Mouse (Mus musculus) spleen, adult 12 weeks (tissue): Measurements from ENCODE around the gene Depdc5.
"Not testable (repeated sequence)": the region's sequence is repeated elsewhere in the genome, so short reads cannot be mapped to it uniquely, and the experiment has no call there.

ENCODE experiments used
- DNase-seq: peaks from one replicate; pipeline ENCODE4 v3.0.0; 2022; ENCODE audit warnings: low spot score

The Depdc5 gene

DNA sequence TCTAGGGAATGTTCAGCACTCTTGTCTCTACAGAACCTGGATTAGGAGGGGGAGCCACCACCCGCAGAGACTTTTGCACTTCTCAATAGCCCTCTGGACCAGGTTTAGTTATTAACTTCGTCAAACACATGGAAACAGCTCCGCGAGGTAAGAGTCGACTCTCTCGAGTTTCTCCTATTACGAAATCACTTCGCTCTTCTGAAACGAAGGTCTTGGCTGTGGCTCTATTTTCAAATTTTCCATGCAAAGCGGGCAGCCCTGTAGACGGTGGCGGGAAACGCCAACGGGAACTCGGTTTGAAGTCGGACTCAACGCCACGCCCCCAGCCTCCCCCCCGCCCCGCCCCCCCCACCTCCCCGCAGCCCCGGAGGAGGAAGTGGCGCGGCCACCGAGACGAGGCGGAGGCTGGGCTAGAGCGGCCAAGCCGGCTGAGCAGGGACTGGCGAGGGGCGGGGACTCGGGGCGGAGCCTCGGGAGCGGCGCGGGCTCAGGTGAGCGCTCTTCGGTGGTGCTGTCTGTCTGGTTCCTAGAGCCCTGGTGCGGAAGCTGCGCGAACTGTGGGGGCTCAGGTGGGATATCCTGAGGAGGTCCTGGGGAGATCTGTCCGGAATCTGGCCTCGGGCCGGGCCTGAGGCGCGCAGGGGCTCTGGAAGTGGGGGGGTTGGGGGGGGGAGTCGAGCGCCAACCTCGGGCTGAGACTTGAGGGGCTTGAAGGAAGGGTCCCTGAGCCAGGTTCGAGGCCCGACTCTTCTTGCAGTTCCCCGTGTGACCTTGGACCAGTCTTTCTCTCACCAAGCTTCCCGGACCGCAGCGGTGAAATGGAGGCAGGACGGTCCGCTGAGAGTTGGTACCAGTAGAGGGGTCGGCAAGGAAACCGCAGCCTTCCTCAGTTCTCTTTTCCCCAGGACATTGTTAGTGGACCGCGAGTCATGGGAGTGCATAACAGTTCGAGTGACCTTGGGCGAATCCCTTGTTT lies at the start of gene Depdc5:
Gene Depdc5, plus strand, starts transcription at position 449 of the 976 bp plus-strand sequence.
- peak; percentile 92 for DNase-seq

DNA sequence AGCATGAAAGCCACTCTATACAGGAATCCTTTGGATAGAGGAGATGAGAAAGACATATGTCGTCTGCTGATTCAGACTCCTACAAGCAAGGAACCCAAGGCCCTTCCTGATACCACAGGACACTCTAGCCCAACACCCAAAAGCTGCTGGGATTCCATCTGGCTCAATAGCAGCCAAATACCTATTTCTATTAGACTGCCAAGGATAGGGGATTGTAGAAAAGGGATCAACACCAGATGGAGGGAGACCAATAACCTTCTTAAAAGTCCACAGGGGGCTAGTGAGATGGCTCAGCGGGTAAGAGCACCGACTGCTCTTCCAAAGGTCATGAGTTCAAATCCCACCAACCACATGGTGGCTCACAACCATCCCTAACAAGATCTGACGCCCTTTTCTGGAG lies 48.1 kb upstream of the Depdc5 start:
- no peak for DNase-seq

DNA sequence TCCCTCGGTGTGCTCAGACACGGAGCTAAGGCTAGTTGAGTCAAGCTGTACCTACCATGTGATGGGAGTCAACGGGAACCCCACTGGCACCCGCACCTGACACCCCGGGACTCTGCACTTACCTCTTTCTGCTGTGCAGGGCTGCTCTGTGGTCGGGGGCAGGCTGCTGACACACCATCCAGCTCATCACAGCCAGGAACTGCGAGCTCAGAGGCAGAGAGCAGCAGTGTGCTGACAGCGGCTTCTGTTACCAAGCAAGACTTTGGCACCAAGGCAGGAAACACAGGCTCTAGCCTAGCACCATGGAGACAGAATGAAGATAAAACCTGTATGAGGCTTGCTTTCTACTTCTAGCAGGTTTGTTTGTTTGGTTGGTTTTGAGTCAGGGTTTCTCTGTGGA lies 43.0 kb upstream of the Depdc5 start:
- DNase-seq = no peak

DNA sequence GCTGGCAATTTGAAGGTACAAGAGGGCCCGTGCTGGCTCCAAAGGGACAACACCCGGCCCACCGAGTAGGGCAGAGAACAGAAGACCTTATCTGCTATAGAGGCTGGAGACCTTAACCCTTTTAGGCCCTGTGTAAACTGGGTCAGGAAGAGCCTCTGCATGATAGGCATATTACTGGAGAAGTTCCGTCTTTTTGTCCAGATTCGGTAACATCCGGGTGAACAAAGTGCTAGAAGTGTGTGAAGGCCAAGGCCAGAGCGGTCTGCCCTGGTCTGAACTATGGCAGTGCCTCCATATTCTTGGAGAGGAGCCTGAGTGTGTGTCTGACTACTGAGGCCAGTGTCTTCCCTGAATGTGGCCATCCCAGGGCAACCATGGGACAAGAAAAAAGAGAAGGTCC lies 36.5 kb upstream of the Depdc5 start, which contains the start of gene Gm20671:
Gene Gm20671, minus strand, starts transcription at position 101 of the 400 bp plus-strand sequence.
- DNase-seq = no peak

DNA sequence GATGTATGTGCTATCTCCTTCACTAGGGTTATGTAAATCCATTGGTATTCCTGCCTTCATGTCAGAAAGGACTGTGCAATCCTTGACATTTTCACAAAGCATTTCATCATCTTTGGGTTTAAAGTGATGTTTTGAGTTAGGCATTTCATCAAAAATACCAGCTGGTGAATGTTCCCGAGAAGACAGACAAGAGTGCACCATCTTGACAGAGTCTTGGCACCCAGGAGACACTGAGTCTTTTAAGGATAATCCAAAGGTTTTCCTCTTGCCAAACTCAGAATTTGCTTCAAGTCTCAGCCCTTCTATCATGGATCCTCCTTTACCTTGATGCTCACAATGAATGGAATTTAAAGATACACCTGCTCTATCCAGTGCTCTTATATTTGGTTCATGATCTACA lies 34.7 kb upstream of the Depdc5 start:
- not testable (repeated sequence) for DNase-seq

DNA sequence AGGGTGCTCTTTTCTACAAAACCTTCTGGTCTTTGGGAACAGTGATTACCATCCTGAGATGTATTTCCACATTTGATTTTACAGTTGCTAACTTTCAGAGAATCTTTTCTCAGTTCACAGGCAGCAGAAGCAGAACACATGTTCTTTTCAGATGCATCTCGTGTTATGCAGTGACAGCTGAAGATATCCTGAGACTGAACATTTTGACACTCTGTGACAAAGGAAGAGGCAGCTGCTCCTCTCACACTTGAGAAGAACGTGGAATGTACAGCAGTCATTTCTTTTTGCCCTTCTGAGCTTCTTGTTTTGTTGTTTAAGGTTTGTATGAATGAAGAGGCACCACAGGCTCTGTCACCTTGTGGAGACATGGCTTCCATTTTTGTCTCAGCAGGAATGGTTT lies 33.4 kb upstream of the Depdc5 start:
- no peak for DNase-seq

DNA sequence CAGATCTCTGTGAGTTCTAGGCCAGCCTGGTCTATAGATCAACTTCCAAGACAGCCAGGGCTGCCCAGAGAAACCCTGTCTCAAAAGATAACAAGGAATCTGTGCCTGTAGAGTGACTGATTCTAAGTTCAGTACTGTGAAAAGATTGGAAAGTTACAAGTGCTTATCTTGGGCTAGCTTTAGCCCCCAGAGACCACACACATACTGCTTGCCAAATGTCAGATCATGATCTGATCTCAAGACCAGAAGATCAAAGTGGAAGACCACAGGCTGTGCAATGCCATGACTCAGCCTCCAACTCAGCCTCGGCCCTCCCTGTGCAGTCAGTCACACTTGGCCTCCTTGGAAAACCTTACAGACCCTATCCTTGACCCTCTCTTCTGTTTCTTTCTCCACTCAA lies 29.0 kb upstream of the Depdc5 start:
- DNase-seq = no peak

DNA sequence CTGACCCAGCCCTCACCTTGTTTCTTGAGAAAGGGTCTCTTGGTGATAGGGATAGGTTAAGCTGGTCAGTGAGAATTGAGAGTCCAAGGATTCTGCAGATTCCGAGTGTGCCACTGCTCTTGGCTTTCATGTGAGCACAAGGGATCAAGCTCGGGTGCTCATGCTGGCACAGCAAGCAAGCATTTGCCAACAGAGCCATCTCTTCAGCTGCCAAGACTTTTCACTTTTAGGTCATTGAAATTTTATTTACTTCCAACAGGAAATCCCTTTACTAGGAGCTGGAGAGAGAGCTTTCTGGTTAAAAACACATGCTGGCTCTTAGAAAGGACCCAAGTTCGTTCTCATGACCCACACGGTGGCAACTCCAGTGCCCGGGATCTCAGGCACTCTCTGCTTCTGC lies 26.5 kb upstream of the Depdc5 start:
- DNase-seq = no peak

DNA sequence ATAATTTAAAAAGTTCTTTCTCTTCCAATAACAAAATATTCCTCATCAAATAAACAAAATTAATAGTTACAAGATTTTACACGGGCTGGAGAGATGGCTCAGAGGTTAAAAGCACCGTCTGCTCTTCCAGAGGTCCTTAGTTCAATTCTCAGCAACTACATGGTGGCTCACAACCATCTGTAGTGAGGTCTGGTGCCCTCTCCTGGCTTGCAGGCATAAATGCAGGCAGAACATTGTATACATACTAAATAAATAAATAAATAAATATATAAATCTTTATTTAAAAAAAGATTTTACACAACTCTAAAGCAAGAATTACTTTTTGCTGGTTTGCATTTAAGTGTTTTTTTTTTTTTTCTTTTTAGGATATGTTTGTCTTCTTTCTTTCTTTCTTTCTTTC lies 23.5 kb upstream of the Depdc5 start:
- no peak for DNase-seq

DNA sequence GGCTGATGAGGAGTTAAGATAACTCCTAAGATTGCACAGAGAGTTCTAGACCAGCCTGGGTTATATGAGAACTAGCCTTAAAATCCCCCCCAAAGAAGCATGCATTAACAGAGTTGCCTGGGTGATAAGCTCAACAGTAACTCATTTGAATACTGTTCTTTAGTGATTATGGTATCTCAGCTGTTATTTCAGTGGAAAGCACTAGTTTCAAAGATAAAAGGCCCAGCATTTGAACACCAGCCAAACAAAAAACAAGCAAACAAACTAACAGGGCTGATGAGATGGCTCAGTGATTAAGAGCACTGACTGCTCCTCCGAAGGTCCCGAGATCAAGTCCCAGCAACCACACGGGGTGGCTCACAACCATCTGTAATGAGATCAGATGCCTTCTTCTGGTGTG lies 14.3 kb upstream of the Depdc5 start:
- no peak for DNase-seq

DNA sequence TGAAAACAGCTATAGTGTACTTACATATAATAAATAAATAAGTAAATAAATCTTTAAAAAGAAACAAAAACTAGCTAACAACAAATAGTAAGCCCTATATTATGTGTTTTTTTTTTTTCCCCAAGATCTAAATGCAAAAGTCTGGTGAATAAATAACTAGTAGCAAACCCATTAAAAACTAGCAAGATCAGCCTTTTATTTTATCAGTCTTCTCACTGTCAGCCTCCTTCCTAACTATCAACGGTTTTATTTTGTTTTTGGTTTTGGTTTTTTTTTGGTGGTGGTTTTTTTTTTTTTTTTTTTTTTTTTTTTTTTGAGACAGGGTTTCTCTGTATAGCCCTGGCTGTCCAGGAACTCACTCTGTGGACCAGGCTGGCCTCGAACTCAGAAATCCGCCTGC lies 13.9 kb upstream of the Depdc5 start:
- not testable (repeated sequence) for DNase-seq

DNA sequence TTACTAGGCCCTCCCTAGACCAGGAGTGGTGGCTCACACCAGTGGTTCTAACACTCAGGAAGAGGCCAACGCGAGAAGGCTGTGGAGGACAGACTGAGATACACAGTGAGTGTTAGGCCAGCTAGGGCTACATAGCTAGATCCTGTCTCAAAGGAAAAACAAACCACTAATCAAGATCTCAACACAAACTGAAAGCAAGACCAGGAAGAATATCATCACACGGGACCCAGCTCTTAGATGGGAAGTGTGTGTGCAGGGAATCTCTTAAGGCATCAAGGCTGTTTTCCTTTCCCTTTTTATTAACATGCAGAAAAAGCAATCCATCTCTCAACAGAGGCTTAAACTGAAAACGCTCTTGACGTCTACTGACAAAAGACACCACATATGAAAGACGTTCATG lies 11.5 kb upstream of the Depdc5 start:
- DNase-seq = no peak

DNA sequence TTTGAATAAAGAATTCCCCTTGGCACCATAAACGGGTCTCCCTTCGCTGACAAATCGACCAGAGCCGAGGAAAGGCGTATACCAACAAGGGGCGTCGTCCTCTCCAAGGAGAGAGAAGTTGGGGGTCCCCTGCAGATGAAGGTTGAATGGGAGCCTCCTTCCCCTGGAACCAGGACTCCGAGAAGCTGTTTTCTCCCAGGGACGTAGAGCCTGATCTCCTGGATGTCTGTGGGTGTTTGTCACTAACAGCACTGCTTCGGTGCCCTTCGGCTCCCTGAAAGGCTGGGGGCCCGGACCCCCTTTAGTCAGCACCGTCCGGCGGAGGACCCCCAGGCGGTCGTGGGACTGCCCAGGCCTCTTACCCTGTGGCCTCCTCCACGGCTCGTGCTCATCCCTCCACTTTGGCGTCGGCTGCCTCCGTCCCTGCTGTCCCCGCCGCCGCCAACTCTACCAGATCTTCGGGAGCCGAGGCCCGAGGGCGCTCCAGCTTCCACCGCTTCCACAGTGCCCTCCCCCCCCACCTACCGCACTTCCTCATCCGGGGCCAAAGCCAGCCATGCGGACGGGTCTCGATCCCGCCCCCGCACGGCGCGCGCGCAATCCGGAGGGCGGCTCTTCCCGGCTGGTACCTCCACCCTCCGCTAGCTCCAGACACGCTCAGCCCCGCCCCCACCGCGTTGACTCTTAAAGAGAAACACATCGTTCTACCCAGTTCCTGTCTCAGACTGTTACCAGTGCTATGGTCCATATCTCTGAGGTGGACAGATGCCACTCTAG lies 9.6 kb upstream of the Depdc5 start, which contains the start of gene Prr14l:
Gene Prr14l, minus strand, starts transcription at position 526 of the 777 bp plus-strand sequence.
- peak; percentile 97 for DNase-seq

DNA sequence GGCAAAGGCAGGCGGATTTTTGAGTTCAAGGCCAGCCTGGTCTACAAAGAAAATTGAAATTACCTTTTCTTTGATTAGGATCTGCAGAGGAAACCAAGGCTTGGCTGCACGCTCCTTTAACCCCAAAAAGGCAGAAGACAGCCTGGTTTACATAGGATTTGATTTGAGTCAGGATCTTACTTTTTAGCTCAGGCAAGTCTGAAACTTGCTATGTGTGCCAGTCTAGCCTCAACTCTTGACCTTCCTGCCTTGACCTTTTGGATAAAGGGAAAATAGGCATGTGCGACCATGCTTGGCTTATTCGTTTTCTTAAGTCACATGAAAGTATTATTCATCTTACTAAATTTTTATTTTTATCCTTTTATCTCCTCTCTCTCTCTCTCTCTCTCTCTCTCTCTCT lies 8.7 kb upstream of the Depdc5 start:
- no peak for DNase-seq

DNA sequence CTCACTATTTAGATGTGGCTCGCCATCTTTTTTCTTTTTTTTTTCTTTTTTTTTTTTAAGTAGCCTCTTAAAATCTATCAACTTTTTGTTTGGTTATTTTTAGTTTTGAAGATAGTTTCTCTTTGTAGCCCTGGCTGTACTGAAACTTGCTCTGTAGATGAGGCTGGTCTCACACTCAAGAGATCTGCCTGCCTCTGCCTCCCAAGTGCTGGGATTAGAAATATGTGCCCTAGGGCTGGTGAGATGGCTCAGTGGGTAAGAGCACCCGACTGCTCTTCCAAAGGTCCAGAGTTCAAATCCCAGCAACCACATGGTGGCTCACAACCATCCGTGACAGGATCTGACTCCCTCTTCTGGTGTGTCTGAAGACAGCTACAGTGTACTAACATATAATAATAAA lies 8.2 kb upstream of the Depdc5 start:
- DNase-seq = not testable (repeated sequence)

DNA sequence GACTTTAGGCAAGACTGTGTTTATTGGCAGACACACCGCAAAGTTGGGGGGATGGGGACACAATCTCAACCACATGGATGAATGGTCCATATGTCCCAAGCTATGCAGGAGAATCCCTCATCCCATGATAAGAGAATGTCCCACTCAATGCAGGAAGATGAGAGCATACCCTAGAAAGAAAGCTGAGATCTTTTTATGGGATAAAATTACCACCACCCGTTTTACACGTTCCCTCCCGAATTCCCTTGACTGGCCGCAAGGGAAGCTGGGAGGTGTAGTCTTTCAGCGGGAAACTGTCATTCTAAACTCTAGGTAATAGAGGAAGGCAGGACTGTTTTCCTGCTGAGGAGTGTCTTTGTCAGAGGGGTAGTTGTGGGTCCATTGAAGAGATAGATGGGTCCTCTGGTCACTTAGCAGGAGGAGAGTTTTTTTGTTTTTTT lies 5.7 kb upstream of the Depdc5 start:
- no peak for DNase-seq

DNA sequence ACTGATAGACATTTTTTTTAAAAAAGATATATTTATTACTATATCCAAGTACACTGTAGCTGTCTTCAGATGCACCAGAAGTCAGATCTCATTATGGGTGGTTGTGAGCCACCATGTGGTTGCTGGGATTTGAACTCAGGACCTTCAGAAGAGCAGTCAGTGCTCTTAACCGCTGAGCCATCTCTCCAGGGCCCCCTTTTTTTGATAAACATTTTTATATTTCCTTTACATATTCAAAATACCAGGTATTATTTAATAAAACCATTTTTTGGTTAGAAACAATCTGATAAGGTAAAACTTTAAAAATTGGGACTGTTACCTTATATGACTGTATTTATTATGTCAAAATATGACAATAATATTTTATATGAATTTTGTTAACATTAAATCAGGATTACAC lies 2.4 kb upstream of the Depdc5 start:
- DNase-seq = no peak

DNA sequence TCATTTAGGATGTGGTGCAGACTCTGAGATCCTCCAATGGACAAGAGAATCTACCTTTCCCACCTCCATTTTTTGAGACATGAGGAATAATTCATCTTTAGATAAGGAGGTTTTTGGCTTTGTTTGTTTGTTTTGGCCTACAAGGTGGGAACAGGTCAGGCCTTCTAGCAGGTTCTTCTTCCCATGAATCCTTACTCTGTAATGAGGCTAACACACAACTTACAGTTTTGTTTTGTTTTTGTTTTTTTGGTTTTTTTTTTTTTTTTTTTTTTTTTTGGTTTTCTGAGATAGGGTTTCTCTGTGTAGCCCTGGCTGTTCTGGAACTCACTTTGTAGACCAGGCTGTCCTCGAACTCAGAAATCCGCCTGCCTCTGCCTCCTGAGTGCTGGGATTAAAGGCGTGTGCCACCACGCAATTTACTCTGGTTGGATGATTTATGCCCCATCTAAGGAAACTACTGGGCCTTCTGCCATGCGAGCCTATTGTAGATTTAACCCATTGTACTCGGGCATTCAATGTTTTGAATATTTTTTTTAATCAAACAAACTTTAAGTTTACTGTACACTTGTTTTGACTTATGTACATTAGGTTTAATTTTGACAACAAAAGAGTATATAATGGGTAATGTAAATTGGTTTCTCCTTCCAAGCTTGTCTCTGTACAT lies 900 bp upstream of the Depdc5 start:
- no peak for DNase-seq

DNA sequence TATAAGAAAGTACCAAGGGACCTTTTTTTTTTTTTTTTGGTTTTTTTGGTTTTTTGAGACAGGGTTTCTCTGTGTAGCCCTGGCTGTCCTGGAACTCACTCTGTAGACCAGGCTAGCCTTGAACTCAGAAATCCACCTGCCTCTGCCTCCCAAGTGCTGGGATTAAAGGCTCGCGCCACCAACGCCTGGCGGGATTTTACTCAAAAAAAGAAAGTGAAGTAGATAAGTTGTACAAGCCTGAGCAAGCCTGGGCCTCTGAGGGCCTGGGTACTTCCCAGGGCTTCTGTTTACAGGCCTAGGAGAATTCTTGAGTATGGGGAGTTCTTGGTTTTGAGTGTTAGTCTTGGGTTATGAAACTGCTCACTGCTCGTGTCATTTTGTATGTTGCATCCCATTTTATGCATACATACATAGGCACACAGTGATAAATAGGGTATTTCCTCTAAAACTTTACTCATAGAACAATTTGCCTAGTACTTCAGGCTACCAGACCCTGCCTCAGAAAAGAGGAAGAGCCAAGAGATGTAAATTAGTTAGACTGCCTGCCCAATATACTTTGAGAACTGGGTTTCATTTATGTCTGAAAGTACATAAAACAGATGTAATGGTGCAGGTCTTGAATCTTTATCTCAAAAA lies 6.0 kb downstream of the Depdc5 start:
- no peak for DNase-seq

DNA sequence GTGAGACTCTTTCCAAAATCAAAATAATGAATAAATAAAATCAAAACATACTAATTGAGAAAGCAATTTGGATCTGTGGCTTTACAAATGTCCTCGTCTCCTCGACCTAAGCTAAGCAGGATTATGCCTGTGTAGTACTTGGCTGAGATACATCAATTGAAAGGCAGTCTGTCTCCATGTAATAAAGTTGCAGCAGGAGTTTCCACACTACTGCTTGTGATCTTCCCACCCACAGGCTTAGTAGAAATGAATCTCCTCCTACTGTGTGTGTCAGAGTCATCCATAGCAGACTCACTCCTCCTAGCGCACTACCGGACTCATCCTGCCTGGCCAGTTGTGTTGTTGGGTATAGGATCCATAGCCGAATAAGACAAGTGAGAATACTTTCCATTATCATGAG lies 8.8 kb downstream of the Depdc5 start:
- no peak for DNase-seq

DNA sequence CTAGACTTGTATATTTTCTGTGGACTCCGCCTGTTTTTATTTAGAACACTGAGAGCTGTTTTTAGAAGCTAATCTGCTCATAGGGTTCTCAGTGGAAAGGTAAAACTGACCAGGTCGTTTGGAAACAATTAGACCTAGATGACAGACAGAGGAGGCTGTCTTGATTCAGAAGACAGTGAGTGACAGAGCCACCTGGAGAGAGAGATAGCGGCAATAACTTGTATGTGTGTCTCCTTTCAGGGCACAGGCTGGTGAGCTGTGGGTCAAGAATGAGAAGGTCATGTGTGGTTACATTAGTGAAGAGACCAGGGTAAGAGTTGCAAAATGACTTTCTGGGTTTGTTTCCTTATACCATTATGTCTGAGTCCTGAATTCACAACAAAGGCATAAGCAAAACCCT lies 23.2 kb downstream of the Depdc5 start:
- no peak for DNase-seq

DNA sequence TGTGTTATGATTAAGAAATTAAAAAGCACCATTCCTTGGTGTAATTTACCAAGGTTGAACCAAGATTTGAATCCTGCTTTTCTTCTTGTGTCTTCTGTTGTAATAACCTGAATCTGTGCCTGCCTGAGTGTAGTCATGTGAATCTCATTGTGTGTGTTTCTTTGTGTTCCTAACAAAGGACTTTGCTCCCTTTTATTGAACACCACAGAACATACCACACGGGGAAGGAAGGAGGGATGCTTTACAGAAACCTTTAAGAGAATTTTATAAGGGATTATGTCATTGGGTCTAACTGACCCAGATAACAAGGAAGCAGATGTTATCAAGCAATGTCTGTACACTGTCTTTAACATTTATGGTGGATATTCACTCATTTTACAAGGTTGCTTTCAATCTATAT lies 44.0 kb downstream of the Depdc5 start:
- DNase-seq = no peak
